Mouse (Mus musculus) limb, embryonic 15.5 days (tissue): ENCODE measurements at regions not wholly inside any gene's neighbourhood (a gene's known extent, or its start where the extent isn't known, plus 50 kb on each side); places are given as distances from the start of the nearest gene placed in this dataset.
A peak's percentile ranks its signal among the peaks of the same experiment; 100 is the strongest.

ENCODE experiments used
- ATAC-seq: fragments of 200-750 bp; cut with Nextera tagmentation; 2 replicates; pipeline ENCODE4 v1.8.0; 2017; ENCODE audit warnings: low read depth, moderate TSS enrichment; ENCODE audit not compliant: insufficient number of reproducible peaks, low FRiP score, low TSS enrichment
- H3K27ac ChIP-seq: fragments of 300-500 bp; sonication (generic); 2 replicates; pipeline ENCODE4 v1.5.1; 2015; ENCODE audit warnings: moderate library complexity, mild to moderate bottlenecking, inconsistent platforms
- H3K27me3 ChIP-seq: fragments of 300-500 bp; sonication (generic); 2 replicates; pipeline ENCODE4 v1.6.1; 2015; ENCODE audit warnings: inconsistent platforms
- H3K36me3 ChIP-seq: fragments of 300-500 bp; sonication (generic); 2 replicates; pipeline ENCODE4 v1.6.1; 2015; ENCODE audit warnings: inconsistent platforms
- H3K4me1 ChIP-seq: fragments of 300-500 bp; sonication (generic); 2 replicates; pipeline ENCODE4 v1.6.1; 2015; ENCODE audit warnings: inconsistent platforms
- H3K4me2 ChIP-seq: fragments of 300-500 bp; sonication (generic); 2 replicates; pipeline ENCODE4 v1.6.1; 2015; ENCODE audit warnings: mild to moderate bottlenecking, inconsistent platforms
- H3K4me3 ChIP-seq: fragments of 300-500 bp; sonication (generic); 2 replicates; pipeline ENCODE4 v1.5.1; 2015; ENCODE audit warnings: mild to moderate bottlenecking, inconsistent platforms
- H3K9ac ChIP-seq: fragments of 300-500 bp; sonication (generic); 2 replicates; pipeline ENCODE4 v1.6.1; 2015; ENCODE audit warnings: inconsistent platforms
- H3K9me3 ChIP-seq: fragments of 300-500 bp; sonication (generic); 2 replicates; pipeline ENCODE4 v1.6.1; 2016; ENCODE audit warnings: inconsistent platforms
- WGBS: fragments of 180-500 bp; shearing (Covaris S2); methylation state at CpG from one replicate; pipeline ENCODE4 v1.1.7; 2015; 5-methylcytosine and 5-hydroxymethylcytosine counted together

DNA sequence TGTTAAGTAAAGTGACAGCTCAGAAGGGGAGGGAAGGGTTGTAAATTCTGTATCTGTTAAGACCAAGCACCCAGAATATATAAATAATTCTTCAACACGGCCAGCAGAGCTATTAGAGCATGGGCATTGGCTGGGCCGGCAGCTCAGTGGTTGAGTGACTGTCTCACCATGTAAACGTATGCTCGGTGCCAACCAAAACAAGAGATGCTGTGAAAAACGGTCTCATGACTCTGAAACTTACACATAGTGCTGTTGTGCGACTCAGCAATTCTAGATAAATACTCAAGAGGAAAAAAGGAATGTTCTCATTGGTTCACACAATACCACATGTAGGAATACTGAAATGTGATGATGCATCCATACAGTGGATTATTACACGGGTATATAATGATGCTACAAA is 111.8 kb downstream of the Gm12689 start:
- Histone ChIP-seq H3K4me3 (no peak overlapping the region), H3K36me3 (no peaks in the 10 kb centered on the region), H3K9me3 (no peaks in the 10 kb centered on the region), H3K27me3 (no peaks in the 10 kb centered on the region), H3K27ac (no peak overlapping the region), H3K4me2 (no peak overlapping the region), H3K9ac (no peak overlapping the region), H3K4me1 (no peaks in the 10 kb centered on the region)
- ATAC-seq = no peak
- WGBS = 81% methylated on average over 7 of the region's 7 CpGs

DNA sequence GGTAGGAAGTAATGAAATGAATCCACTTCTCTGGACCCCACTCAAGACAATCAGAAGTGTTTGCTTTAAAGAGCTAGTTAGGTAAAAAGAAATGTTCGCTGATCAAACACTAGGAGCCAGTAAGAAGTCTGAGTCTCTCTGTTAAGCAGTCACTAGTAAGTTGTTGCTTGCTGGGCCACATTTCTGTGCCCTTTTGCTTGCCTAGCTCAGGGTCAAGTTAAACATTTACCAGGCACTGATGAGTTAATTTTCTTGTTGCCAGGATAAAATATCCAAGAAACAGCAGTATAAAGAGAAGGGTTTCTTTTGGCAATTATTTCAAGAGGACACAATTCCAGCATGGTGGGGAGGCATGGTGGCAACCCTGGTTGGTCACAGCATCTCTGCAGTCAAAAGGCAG is 127.7 kb downstream of the Gm12689 start:
- whole genome bisulfite sequencing = 83% methylated on average over 1 of the region's 1 CpGs
- no peaks in the 10 kb centered on the region for H3K27me3 ChIP-seq
- no peaks in the 10 kb centered on the region for H3K4me1 ChIP-seq
- no peak overlapping the region for H3K9ac ChIP-seq
- H3K9me3 ChIP-seq = no peaks in the 10 kb centered on the region
- no peak for ATAC-seq
- no peak overlapping the region for H3K4me2 ChIP-seq
- H3K27ac ChIP-seq = no peak overlapping the region
- no peak overlapping the region for H3K4me3 ChIP-seq
- no peaks in the 10 kb centered on the region for H3K36me3 ChIP-seq

DNA sequence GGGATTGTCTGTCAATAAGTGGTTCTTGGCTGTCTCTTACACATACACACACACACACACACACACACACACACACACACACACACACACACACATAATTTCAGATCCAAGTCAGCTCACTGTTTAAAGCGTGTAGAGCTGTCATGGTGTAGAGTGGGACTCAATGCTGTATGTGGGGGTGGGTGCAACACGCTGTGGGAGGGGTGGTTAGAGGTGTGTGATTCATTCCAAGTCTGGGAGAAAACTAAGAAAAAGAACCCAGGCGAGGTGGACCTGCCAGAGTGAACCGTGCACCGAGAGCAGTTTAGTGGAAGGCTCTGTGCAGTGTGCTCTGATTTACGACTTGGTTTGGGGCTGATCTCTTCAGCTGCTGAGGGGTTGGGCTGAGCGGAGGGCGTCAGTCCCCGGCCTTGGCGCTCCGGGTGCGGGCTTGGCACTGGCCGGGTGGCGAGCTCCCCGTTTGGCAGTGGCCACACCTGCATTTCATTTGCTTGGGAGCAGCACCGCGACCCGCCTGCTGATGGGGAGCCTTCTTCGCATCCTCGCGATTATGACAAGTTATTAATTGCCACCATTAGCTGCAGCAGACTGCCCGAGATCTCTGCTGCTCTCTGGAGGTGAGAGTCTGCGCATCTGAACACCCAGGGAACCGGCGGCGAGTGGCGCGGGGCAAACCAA is 149.5 kb downstream of the Gm12689 start:
- Histone ChIP-seq H3K9me3 (no peaks in the 10 kb centered on the region), H3K4me1 (peaks cover 7% of the 10 kb centered on the region; the same call in 1 of the 2 replicates), H3K4me3 (peak overlapping the region; percentile 38), H3K4me2 (peak overlapping the region; percentile 73), H3K9ac (no peak overlapping the region), H3K36me3 (no peaks in the 10 kb centered on the region), H3K27ac (no peak overlapping the region), H3K27me3 (0 out of 2 replicates have a peak, but pooled peaks cover 3% of the 10 kb centered on the region)
- WGBS = 25% methylated on average over 28 of the region's 28 CpGs
- ATAC-seq = no peak

DNA sequence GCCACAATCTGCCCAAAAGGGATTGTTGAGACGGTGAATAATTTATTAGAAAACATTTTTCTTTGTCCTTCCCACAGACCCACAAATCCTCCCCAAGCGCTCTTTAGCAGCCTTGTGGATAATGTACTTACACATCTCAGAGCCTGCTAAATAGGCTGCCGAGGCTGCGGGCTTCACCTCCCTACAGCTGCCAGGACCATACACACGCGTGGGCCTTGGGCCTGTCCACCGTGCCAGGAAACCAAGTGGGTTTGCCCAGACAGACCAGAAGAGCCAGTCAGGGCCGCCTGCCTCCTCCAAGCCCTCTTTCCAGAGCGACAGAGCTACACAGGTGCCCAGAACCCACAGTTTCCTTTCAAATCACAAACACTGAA is 150.0 kb downstream of the Gm12689 start:
- Histone ChIP-seq H3K4me3 (peak overlapping the region; percentile 38), H3K9me3 (no peaks in the 10 kb centered on the region), H3K27ac (no peak overlapping the region), H3K27me3 (0 out of 2 replicates have a peak, but pooled peaks cover 3% of the 10 kb centered on the region), H3K4me2 (peak overlapping the region; percentile 73), H3K9ac (no peak overlapping the region), H3K4me1 (peaks cover 7% of the 10 kb centered on the region; the same call in 1 of the 2 replicates), H3K36me3 (no peaks in the 10 kb centered on the region)
- no peak for ATAC-seq
- 42% methylated on average over 9 of the region's 9 CpGs for WGBS

DNA sequence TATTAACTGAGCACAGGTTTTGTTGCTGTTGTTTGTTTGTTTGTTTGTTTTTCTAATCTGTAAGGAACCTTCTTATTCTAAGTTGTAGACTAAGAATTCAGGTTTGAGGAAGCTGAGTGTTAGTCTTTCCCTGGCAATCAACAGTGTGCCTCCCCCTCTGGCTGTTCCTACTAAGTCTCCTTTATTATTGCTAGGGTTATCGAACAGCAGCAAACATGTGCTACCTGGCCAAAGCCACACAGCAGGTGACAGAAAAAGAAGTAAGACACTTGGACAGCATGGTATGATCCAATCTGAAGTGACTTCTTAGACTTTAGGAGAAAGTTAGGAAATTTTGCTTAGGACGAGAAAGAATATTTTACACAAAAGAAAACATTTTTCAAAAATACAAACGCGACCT is 163.3 kb downstream of the Gm12689 start:
- no peak for ATAC-seq
- H3K4me2 ChIP-seq = no peak overlapping the region
- no peak overlapping the region for H3K9ac ChIP-seq
- WGBS = 64% methylated on average over 4 of the region's 4 CpGs
- H3K27me3 ChIP-seq = no peaks in the 10 kb centered on the region
- no peaks in the 10 kb centered on the region for H3K36me3 ChIP-seq
- no peaks in the 10 kb centered on the region for H3K4me1 ChIP-seq
- H3K27ac ChIP-seq = no peak overlapping the region
- H3K4me3 ChIP-seq = no peak overlapping the region
- H3K9me3 ChIP-seq = no peaks in the 10 kb centered on the region

DNA sequence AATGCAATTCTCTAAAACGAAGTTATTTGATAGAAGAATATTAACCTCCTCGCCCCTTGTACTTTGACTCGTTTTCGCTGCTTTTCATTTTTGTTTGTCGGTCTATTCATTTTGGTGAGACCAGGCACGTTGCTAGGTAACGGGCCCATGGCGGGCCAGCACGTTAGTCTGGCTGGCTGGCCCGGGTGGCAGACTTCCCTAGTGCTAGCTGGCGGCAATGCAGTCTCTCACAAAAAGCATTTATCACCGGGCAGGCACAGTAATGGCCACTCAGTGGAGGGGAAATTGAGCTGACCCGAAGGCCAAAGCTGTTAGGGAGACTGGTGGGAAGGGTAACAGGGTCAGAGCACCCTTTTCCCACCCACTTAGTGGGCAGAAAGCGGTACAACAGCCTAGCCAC is 163.7 kb downstream of the Gm12689 start:
- Histone ChIP-seq H3K4me3 (no peak overlapping the region), H3K9me3 (no peaks in the 10 kb centered on the region), H3K4me1 (no peaks in the 10 kb centered on the region), H3K9ac (no peak overlapping the region), H3K36me3 (no peaks in the 10 kb centered on the region), H3K4me2 (0 out of 2 replicates have a peak overlapping the region, but pooled peaks have one; percentile 10), H3K27me3 (no peaks in the 10 kb centered on the region), H3K27ac (no peak overlapping the region)
- 5% methylated on average over 14 of the region's 14 CpGs for WGBS
- ATAC-seq = no peak

DNA sequence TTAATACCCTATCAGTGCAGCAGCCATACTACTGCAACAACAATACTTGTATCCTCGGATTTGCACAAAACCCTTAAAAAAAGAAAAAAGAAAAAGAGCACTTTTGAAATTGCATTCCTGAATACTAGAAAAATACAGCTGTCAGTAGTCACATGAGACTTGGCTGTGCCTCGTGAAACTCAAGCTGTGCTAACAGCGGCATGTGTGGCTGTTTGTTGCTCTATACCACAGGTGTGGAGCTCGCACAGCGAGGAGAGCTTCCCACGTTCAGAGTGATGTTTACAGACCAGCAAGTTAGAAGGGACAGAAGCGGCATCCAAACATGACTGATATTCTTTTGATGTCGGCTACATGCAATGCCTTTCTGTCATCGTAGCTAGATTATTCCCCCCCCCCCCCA is 169.8 kb downstream of the Gm12689 start:
- Histone ChIP-seq H3K27me3 (no peaks in the 10 kb centered on the region), H3K9ac (no peak overlapping the region), H3K4me2 (no peak overlapping the region), H3K27ac (no peak overlapping the region), H3K4me3 (no peak overlapping the region), H3K9me3 (no peaks in the 10 kb centered on the region), H3K36me3 (no peaks in the 10 kb centered on the region), H3K4me1 (no peaks in the 10 kb centered on the region)
- no peak for ATAC-seq
- WGBS = 50% methylated on average over 9 of the region's 9 CpGs

DNA sequence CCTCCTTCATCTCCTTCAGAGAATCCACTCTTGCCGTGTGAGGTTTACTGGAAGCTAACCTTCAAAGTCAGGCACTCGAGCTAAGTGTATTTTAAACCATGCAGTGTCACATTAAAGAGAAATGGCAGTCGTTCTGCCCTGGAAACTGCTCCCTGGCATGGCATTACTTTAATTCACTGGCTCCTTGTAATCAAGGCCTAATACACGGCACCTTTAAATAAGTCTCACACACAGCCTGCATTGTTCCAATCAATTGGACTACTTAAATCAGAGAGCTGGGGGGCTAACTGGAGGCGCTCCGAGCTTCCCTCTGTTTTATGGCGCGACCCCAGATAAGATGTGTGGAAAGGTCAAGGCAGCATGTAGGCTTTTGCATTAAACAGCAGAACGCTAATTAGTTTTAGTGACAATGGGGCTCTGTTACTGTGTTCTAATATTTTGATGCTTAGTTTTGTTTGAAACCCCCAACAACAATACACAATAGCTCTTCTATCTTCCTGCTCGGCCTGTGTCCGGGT is 180.1 kb downstream of the Gm12689 start:
- H3K4me3 ChIP-seq = no peak overlapping the region
- H3K27me3 ChIP-seq = no peaks in the 10 kb centered on the region
- H3K27ac ChIP-seq = no peak overlapping the region
- no peaks in the 10 kb centered on the region for H3K4me1 ChIP-seq
- H3K9ac ChIP-seq = no peak overlapping the region
- no peak for ATAC-seq
- no peaks in the 10 kb centered on the region for H3K36me3 ChIP-seq
- WGBS = 44% methylated on average over 11 of the region's 11 CpGs
- no peak overlapping the region for H3K4me2 ChIP-seq
- H3K9me3 ChIP-seq = no peaks in the 10 kb centered on the region

DNA sequence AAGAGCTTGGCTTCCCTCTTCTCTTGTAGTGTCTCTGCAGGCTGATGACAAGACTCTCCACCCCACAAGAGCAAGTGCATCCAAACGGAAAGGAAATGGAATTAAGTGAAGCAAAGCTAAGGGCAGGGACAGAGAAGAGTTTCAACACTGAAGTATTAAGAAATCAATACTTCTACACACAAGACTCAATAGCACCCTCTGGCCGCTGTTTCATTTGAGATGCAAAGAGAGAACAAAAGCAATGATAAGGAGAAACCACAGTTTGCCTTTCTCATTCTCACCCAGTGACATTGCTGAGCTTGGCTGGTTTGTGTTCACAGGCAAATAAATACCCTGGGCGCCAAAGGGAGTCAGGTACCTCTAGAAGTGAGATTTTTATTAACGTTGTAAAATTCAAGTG is 171.8 kb upstream of the Foxd3 start:
- H3K4me1 ChIP-seq = no peaks in the 10 kb centered on the region
- no peak overlapping the region for H3K27ac ChIP-seq
- WGBS = 56% methylated on average over 4 of the region's 4 CpGs
- H3K4me3 ChIP-seq = no peak overlapping the region
- no peaks in the 10 kb centered on the region for H3K27me3 ChIP-seq
- H3K9ac ChIP-seq = no peak overlapping the region
- H3K36me3 ChIP-seq = no peaks in the 10 kb centered on the region
- no peaks in the 10 kb centered on the region for H3K9me3 ChIP-seq
- ATAC-seq = no peak
- H3K4me2 ChIP-seq = no peak overlapping the region

DNA sequence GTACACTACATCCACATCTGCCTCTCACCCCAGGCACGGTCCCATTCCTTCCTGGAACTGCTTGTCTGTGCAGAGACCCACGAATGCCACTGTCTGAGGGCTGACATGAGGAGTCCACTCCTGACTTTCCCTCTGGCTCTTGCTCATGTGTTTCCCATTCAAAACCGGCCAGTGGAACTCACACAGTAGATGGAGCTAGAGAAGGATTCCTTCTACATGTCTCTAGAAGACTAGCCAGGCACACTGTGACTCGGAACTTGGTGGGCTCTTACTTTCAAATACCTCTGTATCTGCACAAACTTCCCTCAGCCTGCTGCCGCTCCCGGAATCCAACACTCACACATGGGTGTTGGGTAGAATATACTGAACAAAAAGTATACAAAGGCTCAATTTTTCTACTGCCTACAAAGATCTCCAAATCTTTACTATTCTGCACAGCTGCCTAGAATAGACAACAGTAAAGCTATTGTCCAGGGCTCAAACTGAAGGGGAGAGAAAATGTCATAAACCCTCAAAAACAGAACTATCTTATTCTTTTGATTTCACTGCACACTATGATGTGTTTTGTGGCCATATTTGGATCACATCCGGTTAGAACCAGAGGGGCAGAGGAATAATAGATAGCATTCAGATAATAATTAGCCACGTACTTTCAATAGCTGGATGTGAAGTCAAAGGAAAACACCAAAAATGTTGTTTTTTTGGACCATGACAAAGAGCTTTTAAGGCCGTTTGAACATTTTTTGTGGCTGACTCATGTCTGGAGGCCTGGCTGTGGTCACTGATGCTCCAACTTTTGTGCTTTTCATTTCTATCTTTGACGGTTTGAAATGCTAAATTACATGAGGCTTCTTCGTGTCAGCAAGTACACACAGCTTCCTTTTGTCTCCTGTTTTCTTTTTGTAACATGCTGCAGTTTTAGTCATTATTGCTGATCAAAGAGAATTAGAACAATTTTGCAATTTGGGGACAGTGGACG is 164.3 kb upstream of the Foxd3 start:
- Histone ChIP-seq H3K4me1 (no peaks in the 10 kb centered on the region), H3K9ac (no peak overlapping the region), H3K4me3 (no peak overlapping the region), H3K36me3 (no peaks in the 10 kb centered on the region), H3K9me3 (no peaks in the 10 kb centered on the region), H3K27ac (no peak overlapping the region), H3K27me3 (no peaks in the 10 kb centered on the region), H3K4me2 (no peak overlapping the region)
- no peak for ATAC-seq
- 65% methylated on average over 12 of the region's 12 CpGs for WGBS

DNA sequence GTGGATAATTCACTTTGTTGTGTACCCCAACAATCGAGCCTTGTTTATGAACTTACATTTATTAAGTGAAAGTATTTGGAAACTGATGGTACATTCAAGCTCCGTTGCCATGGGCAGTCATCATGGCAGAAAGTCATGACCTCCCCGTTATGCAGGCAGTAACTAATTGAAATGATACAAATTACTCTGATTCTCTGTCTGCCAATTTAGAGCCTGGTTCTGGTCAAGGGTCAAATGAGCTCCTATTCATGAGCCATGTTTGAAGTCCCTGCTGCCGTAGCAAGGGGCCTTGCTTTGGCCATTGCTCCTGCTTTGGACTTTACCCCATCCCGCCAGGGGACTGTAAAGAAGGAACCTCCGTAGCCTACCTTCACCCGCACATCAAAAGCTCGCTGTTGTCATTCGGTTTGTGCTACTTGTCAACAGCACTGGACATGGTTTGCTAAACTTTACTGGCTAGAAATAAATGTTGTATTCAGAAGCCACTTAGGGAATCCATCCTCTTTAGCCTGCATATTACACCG is 152.8 kb upstream of the Foxd3 start:
- H3K4me1 ChIP-seq = no peaks in the 10 kb centered on the region
- H3K4me3 ChIP-seq = no peak overlapping the region
- no peaks in the 10 kb centered on the region for H3K27me3 ChIP-seq
- no peak overlapping the region for H3K27ac ChIP-seq
- WGBS = 69% methylated on average over 10 of the region's 10 CpGs
- no peaks in the 10 kb centered on the region for H3K36me3 ChIP-seq
- ATAC-seq = no peak
- no peak overlapping the region for H3K9ac ChIP-seq
- no peak overlapping the region for H3K4me2 ChIP-seq
- H3K9me3 ChIP-seq = no peaks in the 10 kb centered on the region

DNA sequence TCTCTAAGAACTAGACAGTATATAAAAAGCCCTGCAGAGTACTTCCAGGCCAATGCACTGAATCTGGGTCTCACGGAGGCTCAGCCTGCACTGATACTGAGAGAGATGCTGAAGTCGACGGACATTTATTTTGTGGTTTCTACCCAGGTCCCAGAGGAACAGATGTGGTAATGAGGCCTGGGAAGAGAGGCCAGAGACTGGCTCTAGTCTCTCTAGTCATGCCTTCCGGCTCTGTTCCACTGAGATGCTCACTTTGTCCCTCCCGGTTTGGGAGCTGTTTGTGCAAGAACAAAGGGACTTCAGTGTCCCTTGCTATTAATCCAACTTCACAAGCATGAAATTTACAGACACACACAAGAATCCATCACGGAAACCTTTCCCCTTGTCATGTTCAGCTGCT is 144.1 kb upstream of the Foxd3 start:
- no peaks in the 10 kb centered on the region for H3K27me3 ChIP-seq
- no peak overlapping the region for H3K9ac ChIP-seq
- no peak for ATAC-seq
- WGBS = 63% methylated on average over 6 of the region's 6 CpGs
- H3K9me3 ChIP-seq = no peaks in the 10 kb centered on the region
- H3K36me3 ChIP-seq = no peaks in the 10 kb centered on the region
- no peak overlapping the region for H3K27ac ChIP-seq
- H3K4me1 ChIP-seq = no peaks in the 10 kb centered on the region
- no peak overlapping the region for H3K4me3 ChIP-seq
- no peak overlapping the region for H3K4me2 ChIP-seq
